Mouse (Mus musculus) mouse embryonic stem cell (cell line): ENCODE measurements around the gene Irgc1.
"Not testable (repeated sequence)": the region's sequence is repeated elsewhere in the genome, so short reads cannot be mapped to it uniquely, and the experiment has no call there.

ENCODE experiments used
- in situ Hi-C, 2 experiments: fragments of 300-500 bp; cut with MboI; formaldehyde crosslinking; loops; 1 replicate in 1 of 2; 3 replicates in 1 of 2; pipeline ENCODE4 v1.14.3; 2019 to 2020; ENCODE audit warnings: low sequenced_read_pairs in 2 of 2, low pct_unique_long_range_greater_than_20kb in 1 of 2, mixed read lengths in 1 of 2; ENCODE audit not compliant: unreplicated experiment in 1 of 2

The Irgc1 gene

GRCm38 (mm10) chr7:24419579-24419978, 32.5 kb downstream of the Irgc1 start:
- in situ Hi-C loops, result no loop called here

GRCm38 (mm10) chr7:24415261-24415660, 36.8 kb downstream of the Irgc1 start:
- in situ Hi-C loops, result no loop called here

GRCm38 (mm10) chr7:24413630-24414029, 38.5 kb downstream of the Irgc1 start:
- in situ Hi-C loops, result no loop called here

GRCm38 (mm10) chr7:24410831-24411230, 41.3 kb downstream of the Irgc1 start:
- in situ Hi-C loops, result no loop called here

GRCm38 (mm10) chr7:24410123-24410522, 42.0 kb downstream of the Irgc1 start:
- in situ Hi-C loops, result no loop called here

GRCm38 (mm10) chr7:24408186-24408585, 43.9 kb downstream of the Irgc1 start:
- in situ Hi-C loops, result no loop called here

GRCm38 (mm10) chr7:24406528-24407344, 45.4 kb downstream of the Irgc1 start:
- in situ Hi-C loops, result no loop called here

- in situ Hi-C loops, result no loop called here
Observed at GRCm38 (mm10) chr7:24405649-24406048, 46.4 kb downstream of the Irgc1 start.

GRCm38 (mm10) chr7:24402851-24403250, 49.2 kb downstream of the Irgc1 start:
- in situ Hi-C loops, result no loop called here

- in situ Hi-C loops, result not testable (repeated sequence)
Observed at GRCm38 (mm10) chr7:24400489-24400888, 51.6 kb downstream of the Irgc1 start.

- in situ Hi-C loops, result no loop called here
Observed at GRCm38 (mm10) chr7:24400082-24400452, 52.0 kb downstream of the Irgc1 start.

- in situ Hi-C loops, result no loop called here
Observed at GRCm38 (mm10) chr7:24399256-24400081, 52.6 kb downstream of the Irgc1 start, which contains the start of gene Smg9. TSS of gene Smg9 (plus strand) at chr7:24399619.

GRCm38 (mm10) chr7:24398364-24398913, 53.7 kb downstream of the Irgc1 start:
- in situ Hi-C loops, result no loop called here

- in situ Hi-C loops, result no loop called here
Observed at GRCm38 (mm10) chr7:24396832-24397231, 55.3 kb downstream of the Irgc1 start.

- in situ Hi-C loops, result no loop called here
Observed at GRCm38 (mm10) chr7:24394475-24395161, 57.5 kb downstream of the Irgc1 start.

- in situ Hi-C loops, result no loop called here
Observed at GRCm38 (mm10) chr7:24394054-24394453, 58.0 kb downstream of the Irgc1 start.

- in situ Hi-C loops, result no loop called here
Observed at GRCm38 (mm10) chr7:24391687-24392086, 60.4 kb downstream of the Irgc1 start.

- in situ Hi-C loops, result no loop called here
Observed at GRCm38 (mm10) chr7:24391077-24391476, 61.0 kb downstream of the Irgc1 start.

GRCm38 (mm10) chr7:24390512-24390911, 61.6 kb downstream of the Irgc1 start:
- in situ Hi-C loops, result no loop called here
